Mouse (Mus musculus) cortical plate, adult 2 months (tissue): ENCODE measurements around the gene Slc5a12. TPM values are rescaled to one million over a fixed set of nuclear protein-coding genes. Genes with fewer than 3 reads are reported as not detected.

Source experiments
- H3K27ac ChIP-seq: fragments of 200-500 bp; 2 replicates; pipeline ENCODE4 v1.5.1; 2012; ENCODE audit warnings: low read length, control low read depth, inconsistent platforms; ENCODE audit not compliant: insufficient read depth
- H3K4me1 ChIP-seq: fragments of 200-500 bp; 2 replicates; pipeline ENCODE4 v1.6.1; 2011; ENCODE audit warnings: low read length; ENCODE audit not compliant: control insufficient read depth, insufficient read depth
- H3K4me3 ChIP-seq: fragments of 200-500 bp; 2 replicates; pipeline ENCODE4 v1.5.1; 2011; ENCODE audit warnings: mild to moderate bottlenecking, low read length, control low read depth; ENCODE audit not compliant: insufficient read depth
- CTCF ChIP-seq: fragments of 200-500 bp; IDR thresholded peaks from 2 replicates; pipeline ENCODE4 v1.5.1; 2011; ENCODE audit warnings: mild to moderate bottlenecking, control low read depth, low read length; ENCODE audit not compliant: insufficient read depth; ENCODE audit errors: extremely low read depth
- POLR2A ChIP-seq: fragments of 200-500 bp; IDR thresholded peaks from 2 replicates; pipeline ENCODE4 v1.6.1; 2011; ENCODE audit warnings: mild to moderate bottlenecking, low read length, control low read depth; ENCODE audit not compliant: insufficient read depth; ENCODE audit errors: extremely low read depth
- polyA plus RNA-seq: library from polyadenylated mRNA; depleted of rRNA; stranded (reverse); fragments of >200 nt; gene quantifications from 2 replicates; pipeline ENCODE4 v1.2.3, GENCODE M21; 2012; rRNA removed

The Slc5a12 gene
- polyA plus RNA-seq, result 0.04 TPM in 1 of 2 replicates, not detected in the other

- no peak within 1 kb of the TSS for H3K27ac ChIP-seq
- no peak within 1 kb of the TSS for H3K4me3 ChIP-seq
- no peaks in the 10 kb centered on the region; the same call in 1 of the 2 replicates for H3K4me1 ChIP-seq
- no peak for TF ChIP-seq POLR2A
- no peak for TF ChIP-seq CTCF
Observed at GRCm38 (mm10) chr2:110596932-110597331, at the start of gene Slc5a12. Gene Slc5a12 (plus strand): TSS chr2:110597298.

GRCm38 (mm10) chr2:110556098-110556497 is 41.0 kb upstream of the Slc5a12 start:
- no peaks in the 10 kb centered on the region for H3K4me1 ChIP-seq
- TF ChIP-seq CTCF, result no peak
- H3K27ac ChIP-seq, result no peak overlapping the region
- H3K4me3 ChIP-seq, result no peak overlapping the region

- H3K4me1 ChIP-seq, result no peaks in the 10 kb centered on the region
Observed at GRCm38 (mm10) chr2:110562621-110563020, 34.5 kb upstream of the Slc5a12 start.

GRCm38 (mm10) chr2:110564673-110565627 is 32.1 kb upstream of the Slc5a12 start:
- TF ChIP-seq CTCF, result peak; percentile 33; the same call in 1 of the 2 replicates
- no peak for TF ChIP-seq POLR2A
- Histone ChIP-seq H3K4me3 (no peak overlapping the region), H3K4me1 (no peaks in the 10 kb centered on the region), H3K27ac (no peak overlapping the region)

More at GRCm38 (mm10) chr2:110562621-110563020, 34.5 kb upstream of the Slc5a12 start:
- no peak overlapping the region for H3K27ac ChIP-seq
- TF ChIP-seq CTCF, result no peak
- no peak for TF ChIP-seq POLR2A
- H3K4me3 ChIP-seq, result no peak overlapping the region

- no peaks in the 10 kb centered on the region for H3K4me1 ChIP-seq
- H3K4me3 ChIP-seq, result no peak overlapping the region
- no peak for TF ChIP-seq POLR2A
- TF ChIP-seq CTCF, result no peak
- H3K27ac ChIP-seq, result no peak overlapping the region
Observed at GRCm38 (mm10) chr2:110586692-110587091, 10.4 kb upstream of the Slc5a12 start.

GRCm38 (mm10) chr2:110590007-110590406 is 7.1 kb upstream of the Slc5a12 start:
- TF ChIP-seq POLR2A (no peak), CTCF (no peak)
- H3K4me3 ChIP-seq, result no peak overlapping the region

GRCm38 (mm10) chr2:110592276-110592675 is 4.8 kb upstream of the Slc5a12 start:
- Histone ChIP-seq H3K4me3 (no peak overlapping the region), H3K27ac (no peak overlapping the region), H3K4me1 (no peaks in the 10 kb centered on the region)
- no peak for TF ChIP-seq POLR2A
- TF ChIP-seq CTCF, result no peak

More at GRCm38 (mm10) chr2:110590007-110590406, 7.1 kb upstream of the Slc5a12 start:
- no peak overlapping the region for H3K27ac ChIP-seq
- H3K4me1 ChIP-seq, result no peaks in the 10 kb centered on the region

- no peaks in the 10 kb centered on the region for H3K4me1 ChIP-seq
- TF ChIP-seq CTCF (no peak), POLR2A (no peak)
- no peak overlapping the region for H3K27ac ChIP-seq
- H3K4me3 ChIP-seq, result no peak overlapping the region
Observed at GRCm38 (mm10) chr2:110644358-110644757, 47.3 kb downstream of the Slc5a12 start.

- Histone ChIP-seq H3K27ac (no peak overlapping the region), H3K4me1 (no peaks in the 10 kb centered on the region), H3K4me3 (no peak overlapping the region)
- TF ChIP-seq CTCF (no peak), POLR2A (no peak)
Observed at GRCm38 (mm10) chr2:110644846-110645245, 47.7 kb downstream of the Slc5a12 start.

GRCm38 (mm10) chr2:110663329-110663728 is 66.2 kb downstream of the Slc5a12 start:
- no peaks in the 10 kb centered on the region for H3K4me1 ChIP-seq
- TF ChIP-seq CTCF (no peak), POLR2A (no peak)
- H3K4me3 ChIP-seq, result no peak overlapping the region
- no peak overlapping the region for H3K27ac ChIP-seq
